ENCODE assay signal across 8 mouse cellular contexts in the genomic region with DNA sequence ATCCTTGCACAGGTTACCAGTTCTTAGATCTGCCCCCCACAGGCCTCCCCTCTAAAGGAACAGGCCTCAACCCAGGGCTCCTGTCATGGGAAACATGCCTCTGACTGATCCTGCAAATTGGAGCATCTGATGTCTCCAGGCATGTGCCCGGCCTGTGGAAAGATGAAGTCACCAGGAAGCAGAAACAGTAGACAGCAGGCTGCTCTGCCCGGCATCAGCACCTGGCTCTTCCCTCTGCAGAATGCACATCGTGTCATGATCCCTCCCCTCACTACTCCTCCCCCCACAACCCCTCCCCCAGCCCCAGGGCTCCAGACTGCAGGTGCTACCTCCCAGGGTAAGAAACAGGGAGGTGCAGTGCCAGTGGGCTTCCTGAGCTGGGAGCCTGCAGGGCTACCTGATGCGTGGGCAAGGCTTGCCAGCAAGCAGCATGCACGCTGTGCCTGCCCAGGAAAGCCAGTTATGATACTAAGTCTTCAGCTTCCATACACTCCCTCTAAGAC. TPM values are rescaled to one million over a fixed set of nuclear protein-coding genes. Genes with fewer than 3 reads are reported as not detected.
DNase-seq lines count a peak whose midpoint lies in the region; ATAC-seq and TF ChIP-seq lines count a peak whose summit lies in the region.

No protein-coding gene starts in this region.

- no peaks in the 10 kb centered on the region for H3K9me3 ChIP-seq in hindbrain, embryonic 13.5 days

- H3K36me3 ChIP-seq in hindbrain, embryonic 13.5 days = no peaks in the 10 kb centered on the region

- peaks cover 33% of the 10 kb centered on the region for H3K4me1 ChIP-seq in hindbrain, embryonic 13.5 days (replicated peaks)

- TF ChIP-seq CTCF in gastrocnemius, adult 2 months (IDR thresholded peaks at IDR 0.05) = no peak

- no peaks in the 10 kb centered on the region for H3K27me3 ChIP-seq in hindbrain, embryonic 13.5 days

- H3K27ac ChIP-seq in gastrocnemius, adult 2 months = peak overlapping the region; percentile 76
- H3K27ac ChIP-seq in hindbrain, embryonic 13.5 days = peak overlapping the region; percentile 94

- intact Hi-C loops in gastrocnemius, adult 2 months (cut with DNase I) = loop anchor here (5.0 kb wide), 1 partner anchor 230 kb away; no protein-coding TSS in a partner anchor
- intact Hi-C loops in gastrocnemius, postnatal 14 days (cut with DNase I; ENCODE audit: low total_unique reads) = no loop called here

- H3K4me3 ChIP-seq in gastrocnemius, adult 2 months = no peak overlapping the region
- no peak overlapping the region for H3K4me3 ChIP-seq in hindbrain, embryonic 13.5 days

- peak overlapping the region; percentile 39 for H3K9ac ChIP-seq in hindbrain, embryonic 13.5 days

- no peak for DNase-seq in gastrocnemius, adult 2 months
- DNase-seq in gastrocnemius, postnatal 14 days = no peak
- DNase-seq in cerebellum, adult 11-12 months = peak; percentile 83
- DNase-seq in right cerebral cortex, postnatal 10 days (ENCODE audit: low spot score in 2 of 2) = peak; percentile 54 to 55
- DNase-seq in urinary bladder, postnatal 4 days (ENCODE audit: low spot score in 2 of 2) = no peak
- DNase-seq in frontal cortex, postnatal 14 days (ENCODE audit: low spot score in 2 of 2) = no peak
- DNase-seq in adrenal gland, adult 2 months = no peak

- ATAC-seq in hindbrain, embryonic 13.5 days (ENCODE audit: low FRiP score) = peak; percentile 53

- WGBS in hindbrain, embryonic 13.5 days = 17% methylated on average over 5 of the region's 5 CpGs

- H3K4me2 ChIP-seq in hindbrain, embryonic 13.5 days = no peak overlapping the region

RNA-seq across cellular contexts. Expression of a gene that starts 27.0 kb away (rescaled TPM):
- total RNA-seq in gastrocnemius, adult 2 months (2021) = 10 to 100 TPM; 18.5 to 24.8 TPM
- 10 to 100 TPM; 16.5 to 18.1 TPM for total RNA-seq in gastrocnemius, postnatal 14 days (2021)
- polyA plus RNA-seq in hindbrain, embryonic 13.5 days (2015; fragmentation: Nextera tagmentation; extraction: Ambion mirVana) = 24.9 and 27.3 TPM in 2 replicates
- 10 to 100 TPM; 21.1 to 24.6 TPM for total RNA-seq in adrenal gland, adult 2 months (2021)
- 17.0 and 17.1 TPM in 2 replicates for polyA plus RNA-seq in adrenal gland, adult 2 months (2012; rRNA removed)

Comparison
In these comparisons a context has a peak if more than half of its experiments do, and no peak if none do; other contexts are left out.
1. DNase-seq: peak in cerebellum, adult 11-12 months (single experiment) and right cerebral cortex, postnatal 10 days (2 of 2); none in gastrocnemius, adult 2 months (single experiment), gastrocnemius, postnatal 14 days (single experiment), urinary bladder, postnatal 4 days (0 of 2), frontal cortex, postnatal 14 days (0 of 2) and adrenal gland, adult 2 months (single experiment).